Mouse (Mus musculus) spleen, postnatal 4 days (tissue): ENCODE data around the gene Ppfibp1.

Experiments used
- DNase-seq, 2 experiments: peaks; one replicate each; pipeline ENCODE4 v3.0.0; 2022; ENCODE audit warnings: low spot score in 2 of 2

The Ppfibp1 gene

GRCm38 (mm10) chr6:146958694-146959093 lies 70.4 kb downstream of the Ppfibp1 start:
- DNase-seq = no peak

DNA sequence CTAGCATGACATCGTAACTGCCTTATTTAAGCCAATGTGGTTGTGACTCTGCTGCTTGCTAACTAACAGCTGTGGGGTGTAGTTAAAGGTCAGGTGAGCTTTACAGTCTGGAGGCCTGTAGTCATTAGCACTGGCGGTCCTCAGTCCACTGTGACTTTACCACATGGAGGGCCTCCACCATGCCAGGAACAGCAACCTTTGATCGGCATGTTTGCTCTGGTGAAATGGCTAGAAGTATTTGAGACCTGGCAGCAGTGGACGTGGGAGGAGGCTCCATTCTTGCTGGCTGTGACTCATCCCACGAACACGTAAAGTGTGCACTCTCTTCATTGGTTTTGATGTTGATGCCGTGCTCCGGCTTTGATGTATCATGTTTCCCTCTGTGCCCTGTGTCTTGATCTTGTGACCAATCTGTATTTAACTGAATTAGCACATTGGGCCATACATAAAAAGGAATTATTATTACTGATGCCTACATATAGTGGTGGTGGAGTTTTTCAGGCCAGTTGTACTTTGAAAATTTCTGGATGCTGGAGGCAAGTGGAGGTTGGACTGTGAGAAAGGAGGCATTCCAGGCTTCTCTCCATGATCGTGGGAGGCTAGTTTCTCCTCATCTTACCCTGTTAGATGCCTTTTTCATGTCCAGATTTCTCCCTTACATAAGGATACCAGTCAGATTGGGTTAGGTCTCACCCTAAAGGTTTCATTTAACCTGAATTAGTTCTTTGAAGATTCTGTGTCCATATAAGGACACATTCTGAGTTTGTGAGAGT lies 71.8 kb downstream of the Ppfibp1 start:
- no peak for DNase-seq

DNA sequence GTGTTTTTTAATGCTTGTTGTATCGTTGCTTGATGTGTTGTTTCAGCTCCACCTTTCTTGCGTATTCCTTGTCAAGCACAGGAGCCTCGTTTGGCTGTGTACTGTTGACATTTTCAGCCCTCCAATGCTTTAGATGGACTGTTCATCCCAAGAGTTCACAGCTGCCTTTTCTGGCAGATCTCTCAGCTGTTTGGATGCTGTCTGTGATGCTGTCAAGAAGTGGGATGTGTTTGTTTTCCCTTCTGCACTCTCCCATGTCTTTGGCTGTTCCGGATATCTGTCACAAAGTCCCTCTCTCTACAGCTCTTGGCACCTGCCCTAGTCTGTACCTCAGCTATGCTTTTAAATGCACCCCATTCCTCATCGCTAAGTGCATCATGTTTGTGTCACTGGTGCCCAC lies 72.7 kb downstream of the Ppfibp1 start:
- DNase-seq = no peak

DNA sequence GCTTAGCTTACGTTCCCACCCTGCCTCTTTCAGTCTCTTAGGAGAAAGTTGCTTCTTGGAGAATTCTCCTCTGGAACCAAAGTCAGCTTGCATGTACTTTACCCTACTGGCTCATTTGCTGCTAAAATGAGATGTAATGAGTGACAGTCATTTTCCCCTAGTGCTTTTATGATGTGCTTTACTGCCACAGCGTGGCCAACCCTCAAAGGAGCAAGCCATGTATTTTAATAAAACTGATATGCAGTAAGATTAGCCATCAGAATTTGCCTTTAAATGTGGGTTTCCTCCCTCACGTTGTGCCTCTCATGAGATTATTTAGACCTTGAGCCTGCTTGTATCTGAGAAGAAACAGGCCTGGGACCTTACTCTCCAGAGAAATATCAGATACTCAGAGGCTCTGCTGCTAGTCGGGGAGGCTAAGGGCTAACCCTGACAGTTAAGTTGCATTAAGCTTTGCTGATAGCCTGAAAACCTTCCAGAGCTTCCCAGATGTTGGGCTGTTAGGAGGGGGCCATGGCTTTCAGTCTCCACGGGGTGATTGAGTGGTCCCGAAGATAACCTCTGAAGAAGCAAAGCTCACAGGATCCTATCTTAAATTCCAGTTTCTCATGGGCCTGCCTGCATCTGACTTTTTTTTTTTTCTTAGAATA lies 73.7 kb downstream of the Ppfibp1 start:
- no peak for DNase-seq

- no peak for DNase-seq
Measured at GRCm38 (mm10) chr6:146963396-146964150, 75.3 kb downstream of the Ppfibp1 start.

- DNase-seq = no peak
Measured at GRCm38 (mm10) chr6:146965139-146965772, 77.0 kb downstream of the Ppfibp1 start.

DNA sequence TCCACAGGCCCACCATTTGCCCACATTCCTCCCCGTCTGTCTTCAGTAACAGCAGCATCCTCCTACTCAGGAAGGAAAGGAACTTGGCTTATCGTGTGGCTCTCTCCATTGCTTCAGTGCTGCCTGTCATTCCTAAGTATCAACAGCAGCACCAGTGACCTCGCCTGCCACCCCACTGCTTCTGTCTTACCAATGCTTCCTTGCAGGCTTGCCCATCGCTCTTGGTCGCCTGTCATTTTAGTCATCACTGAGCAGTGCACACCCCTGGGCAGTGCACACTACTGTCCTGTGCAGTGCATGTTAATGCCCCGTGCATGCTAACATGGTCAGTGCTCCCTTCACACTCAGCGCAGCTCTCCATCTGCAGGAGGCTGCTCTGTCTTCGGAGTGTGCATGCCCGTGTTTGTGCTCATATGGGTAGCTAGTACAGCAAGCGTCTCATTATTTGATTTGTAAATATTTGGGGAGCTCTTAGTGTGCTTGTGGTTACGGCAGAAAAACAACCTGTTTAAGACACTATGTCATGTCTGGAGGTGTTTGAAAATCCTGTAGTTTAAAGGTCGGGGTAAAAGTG lies 78.2 kb downstream of the Ppfibp1 start:
- DNase-seq = no peak

GRCm38 (mm10) chr6:146967836-146968235 lies 79.5 kb downstream of the Ppfibp1 start:
- DNase-seq = no peak

GRCm38 (mm10) chr6:146970811-146971210 lies 82.5 kb downstream of the Ppfibp1 start:
- DNase-seq = no peak

DNA sequence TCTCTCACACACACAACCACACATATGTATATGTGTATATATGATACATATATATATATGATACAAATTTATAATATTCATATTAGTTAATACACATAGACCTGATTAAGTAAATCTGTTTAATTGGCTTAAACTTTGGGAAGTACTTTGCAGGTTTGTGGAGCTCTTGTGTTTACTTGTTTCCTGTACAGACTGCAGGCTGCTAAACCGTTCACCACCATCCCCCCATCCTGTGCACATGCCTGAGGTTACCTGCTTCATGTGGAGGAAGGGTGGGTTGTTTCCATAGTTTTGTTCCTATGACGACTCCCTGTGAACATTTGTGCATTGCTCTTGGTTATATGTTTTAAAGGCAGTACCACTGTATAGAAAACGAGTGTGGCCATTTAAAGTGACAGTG lies 83.1 kb downstream of the Ppfibp1 start:
- no peak for DNase-seq

DNA sequence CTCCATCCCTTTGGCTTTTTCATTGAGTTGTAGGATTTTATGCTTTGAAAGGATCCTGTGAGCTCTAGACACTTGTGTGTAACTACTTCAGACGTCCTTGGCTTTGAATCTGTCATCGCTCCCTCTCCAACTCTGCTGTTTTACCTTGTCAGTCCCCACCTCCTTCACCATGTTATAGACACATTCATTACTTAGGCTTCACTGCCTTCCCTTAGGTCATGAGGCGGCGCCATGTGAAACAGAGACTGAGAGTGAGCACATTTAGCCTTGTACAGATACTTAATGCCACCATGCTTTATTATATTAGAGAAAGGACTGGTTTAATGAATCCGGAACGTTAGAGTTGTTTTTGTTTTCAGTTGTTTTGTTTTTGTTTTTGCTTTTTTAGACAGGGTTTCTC lies 83.7 kb downstream of the Ppfibp1 start:
- DNase-seq = no peak

GRCm38 (mm10) chr6:146972740-146973139 lies 84.5 kb downstream of the Ppfibp1 start:
- DNase-seq = no peak

GRCm38 (mm10) chr6:146973406-146973805 lies 85.1 kb downstream of the Ppfibp1 start:
- no peak for DNase-seq

DNA sequence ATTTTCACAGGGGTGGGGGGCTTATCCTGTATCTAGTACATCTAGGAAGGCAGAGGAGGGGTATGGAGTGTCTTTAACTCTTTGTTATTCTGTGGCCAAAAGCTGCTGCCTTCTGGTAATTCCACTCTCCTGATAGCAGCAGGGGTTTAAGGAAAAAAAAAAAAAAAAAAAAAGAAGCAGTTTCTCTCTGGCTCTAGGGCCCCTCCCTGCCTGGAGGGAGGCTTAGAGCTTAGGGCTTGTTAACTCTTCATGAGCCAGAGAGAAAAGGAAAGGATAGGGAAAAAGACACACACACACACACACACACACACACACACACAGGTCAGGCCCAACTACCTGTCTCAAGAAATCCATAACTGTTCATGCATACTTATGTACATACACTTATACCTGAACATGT lies 85.5 kb downstream of the Ppfibp1 start:
- no peak for DNase-seq

GRCm38 (mm10) chr6:146976446-146976845 lies 88.2 kb downstream of the Ppfibp1 start:
- no peak for DNase-seq

DNA sequence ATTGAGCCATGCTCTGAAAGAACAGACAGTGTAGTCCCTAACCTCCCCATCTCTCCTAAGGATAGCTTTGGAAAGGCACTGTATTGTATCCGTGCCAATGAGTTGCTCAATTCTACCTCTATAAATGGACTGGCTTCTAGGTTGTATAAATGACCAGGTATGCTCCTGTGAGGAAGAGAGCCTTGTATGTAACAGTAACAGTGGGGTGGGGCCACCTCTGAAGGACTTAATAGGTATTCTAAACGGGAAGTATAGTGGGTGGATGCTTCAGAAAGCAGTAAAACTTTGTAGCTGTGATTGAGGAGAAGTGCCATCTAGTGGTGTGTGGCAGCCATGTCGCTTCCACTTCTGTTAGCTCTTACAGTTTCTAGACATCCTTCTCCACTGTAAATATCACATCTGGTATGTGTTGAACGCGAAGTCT lies 90.4 kb downstream of the Ppfibp1 start:
- no peak for DNase-seq

DNA sequence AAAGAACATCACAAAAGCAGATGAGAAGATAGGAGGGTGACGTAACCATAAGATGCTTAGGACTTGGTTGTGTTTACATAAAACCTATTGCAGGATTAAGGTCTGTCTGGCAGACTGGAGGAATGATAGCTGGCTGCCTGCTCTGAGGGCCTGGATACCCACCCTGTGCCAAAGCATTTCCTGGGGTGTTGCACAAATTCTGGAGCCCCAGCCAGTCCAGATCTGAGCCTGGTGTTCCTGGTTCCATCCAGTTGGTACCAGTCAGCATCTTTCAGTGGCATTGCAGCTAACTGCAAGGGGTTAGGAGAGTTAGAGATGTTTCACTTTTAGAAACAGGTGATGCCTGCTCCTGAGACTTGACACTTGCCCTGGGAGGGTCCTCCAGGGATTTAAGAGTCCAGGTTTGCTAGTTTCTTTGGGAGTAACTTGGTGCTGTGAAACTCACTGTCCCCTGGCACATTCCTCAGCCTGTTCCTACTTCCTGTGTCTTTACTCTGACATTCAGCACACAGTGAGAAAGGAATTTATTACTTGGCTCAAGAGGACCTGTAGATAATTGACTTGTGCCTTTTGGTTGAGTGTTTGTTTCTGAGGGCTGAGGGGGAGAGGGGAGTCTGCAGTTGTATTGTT lies 90.9 kb downstream of the Ppfibp1 start:
- DNase-seq = no peak

- DNase-seq = no peak
Measured at GRCm38 (mm10) chr6:146979953-146980352, 91.7 kb downstream of the Ppfibp1 start.

DNA sequence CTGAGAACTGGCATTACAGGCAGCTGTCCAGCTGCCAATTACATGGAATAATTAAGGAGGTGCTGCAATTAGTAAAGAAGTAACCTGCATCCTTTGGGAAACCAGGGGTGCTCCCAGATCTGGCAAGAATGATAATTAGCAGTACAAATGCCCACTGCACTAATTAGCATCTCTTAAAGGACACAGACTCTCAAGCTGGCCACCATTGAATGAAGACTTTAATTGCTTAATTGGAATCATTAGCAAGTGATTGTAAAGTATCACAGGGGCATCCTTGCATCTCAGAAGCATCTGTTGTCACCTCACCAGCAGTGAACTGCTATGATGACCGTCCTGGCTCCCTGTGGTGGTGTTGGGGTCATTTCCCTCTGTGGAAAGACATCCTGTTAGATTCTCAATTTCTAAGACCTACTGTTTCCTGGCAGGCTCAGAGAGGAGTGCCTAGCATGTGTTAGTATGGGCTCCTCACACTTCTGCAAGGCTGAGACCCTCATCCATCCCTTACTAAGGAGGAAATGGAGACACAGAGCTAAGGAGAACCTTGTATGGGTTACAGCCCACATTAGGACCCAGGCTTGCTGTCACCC lies 93.1 kb downstream of the Ppfibp1 start:
- DNase-seq = no peak

GRCm38 (mm10) chr6:146984569-146984968 lies 96.3 kb downstream of the Ppfibp1 start:
- DNase-seq = no peak

GRCm38 (mm10) chr6:146994236-146994635 lies 105.9 kb downstream of the Ppfibp1 start:
- DNase-seq = peak; percentile 21 to 69
